Mouse (Mus musculus) layer of hippocampus, adult 9-11 months (tissue): Measurements from ENCODE around the gene Tmed1.
"Not testable (repeated sequence)": the region's sequence is repeated elsewhere in the genome, so short reads cannot be mapped to it uniquely, and the experiment has no call there.

Experiments used
- DNase-seq: peaks from one replicate; pipeline ENCODE4 v3.0.0; 2022

The Tmed1 gene

GRCm38 (mm10) chr9:21509772-21510688, at the start of gene Tmed1:
Tmed1 (minus strand) TSS chr9:21510252.
- DNase-seq, result peak; percentile 96

GRCm38 (mm10) chr9:21559151-21559550, 49.1 kb upstream of the Tmed1 start:
- DNase-seq, result no peak

GRCm38 (mm10) chr9:21558366-21558765, 48.3 kb upstream of the Tmed1 start:
- no peak for DNase-seq

- DNase-seq, result no peak
Measured at GRCm38 (mm10) chr9:21557556-21557955, 47.5 kb upstream of the Tmed1 start.

- DNase-seq, result no peak
Measured at GRCm38 (mm10) chr9:21556996-21557395, 46.9 kb upstream of the Tmed1 start.

- no peak for DNase-seq
Measured at GRCm38 (mm10) chr9:21555198-21555742, 45.2 kb upstream of the Tmed1 start.

- DNase-seq, result no peak
Measured at GRCm38 (mm10) chr9:21553607-21554273, 43.7 kb upstream of the Tmed1 start.

- no peak for DNase-seq
Measured at GRCm38 (mm10) chr9:21551049-21551448, 41.0 kb upstream of the Tmed1 start.

GRCm38 (mm10) chr9:21547075-21547941, 37.3 kb upstream of the Tmed1 start:
- peak; percentile 34 for DNase-seq

- DNase-seq, result peak; percentile 58
Measured at GRCm38 (mm10) chr9:21546789-21547074, 36.7 kb upstream of the Tmed1 start, which contains the start of gene Carm1. Carm1 (plus strand) TSS chr9:21546894.

GRCm38 (mm10) chr9:21545916-21546788, 36.1 kb upstream of the Tmed1 start:
- DNase-seq, result peak; percentile 99

- peak; percentile 15 for DNase-seq
Measured at GRCm38 (mm10) chr9:21545351-21545915, 35.4 kb upstream of the Tmed1 start.

- not testable (repeated sequence) for DNase-seq
Measured at GRCm38 (mm10) chr9:21542001-21542400, 31.9 kb upstream of the Tmed1 start.

GRCm38 (mm10) chr9:21539981-21540753, 30.1 kb upstream of the Tmed1 start:
- DNase-seq, result no peak

- no peak for DNase-seq
Measured at GRCm38 (mm10) chr9:21537009-21537408, 27.0 kb upstream of the Tmed1 start.

GRCm38 (mm10) chr9:21536501-21536900, 26.4 kb upstream of the Tmed1 start:
- DNase-seq, result no peak

- no peak for DNase-seq
Measured at GRCm38 (mm10) chr9:21527917-21528324, 17.9 kb upstream of the Tmed1 start.

GRCm38 (mm10) chr9:21527100-21527801, 17.2 kb upstream of the Tmed1 start:
- DNase-seq, result no peak

GRCm38 (mm10) chr9:21526634-21526944, 16.5 kb upstream of the Tmed1 start:
- no peak for DNase-seq
